Mouse (Mus musculus) spleen, adult 12 weeks (tissue): ENCODE results near the gene Aqp11.
A peak's percentile ranks its signal among the peaks of the same experiment; 100 is the strongest.

Experiments used
- DNase-seq: peaks from one replicate; pipeline ENCODE4 v3.0.0; 2022; ENCODE audit warnings: low spot score

The Aqp11 gene

GRCm38 (mm10) chr7:97737638-97738456 lies at the start of gene Aqp11:
Gene Aqp11, minus strand, starts transcription at chr7:97738289.
- peak; percentile 78 for DNase-seq

GRCm38 (mm10) chr7:97783523-97783922 lies 45.4 kb upstream of the Aqp11 start:
- DNase-seq = no peak

DNA sequence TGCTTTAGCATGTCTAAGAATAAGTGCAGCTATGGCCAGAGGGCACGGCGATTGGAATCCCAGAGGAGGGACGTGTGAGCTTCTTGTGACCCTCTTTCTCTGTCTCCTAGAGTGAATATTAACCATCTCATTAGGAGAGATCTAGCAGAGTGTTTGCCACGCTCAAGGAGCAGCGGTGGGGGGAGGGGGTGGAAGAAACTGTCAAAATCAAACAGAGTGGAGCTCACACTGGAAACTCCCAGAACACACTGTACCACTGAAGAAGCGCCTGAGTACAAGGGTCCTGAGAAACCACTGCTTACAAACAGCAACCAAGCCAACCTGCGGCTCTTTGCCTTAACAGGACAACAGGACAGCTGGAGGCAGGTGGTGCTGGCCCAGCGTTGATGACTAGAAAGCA lies 43.4 kb upstream of the Aqp11 start:
- no peak for DNase-seq

GRCm38 (mm10) chr7:97780815-97781214 lies 42.7 kb upstream of the Aqp11 start:
- DNase-seq = no peak

DNA sequence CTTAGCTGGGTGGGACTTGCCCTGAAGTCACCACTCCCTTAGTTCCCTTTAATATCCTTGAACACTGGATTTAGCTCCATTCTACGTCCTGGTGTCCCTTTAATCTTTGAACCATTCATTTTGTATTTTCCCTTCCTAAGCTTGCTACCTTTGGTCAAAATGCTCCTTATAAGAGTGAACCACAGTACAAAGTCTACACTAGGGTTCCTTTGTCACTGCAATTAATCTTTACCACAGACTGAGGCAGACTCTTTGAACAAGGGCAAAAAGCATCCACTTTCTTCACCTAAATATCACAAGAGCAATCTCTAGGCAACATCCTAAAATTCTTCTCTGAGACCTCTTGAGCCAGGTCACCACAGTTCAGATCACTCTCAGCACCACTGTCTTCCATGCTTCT lies 42.1 kb upstream of the Aqp11 start:
- no peak for DNase-seq

GRCm38 (mm10) chr7:97777191-97777590 lies 39.1 kb upstream of the Aqp11 start:
- DNase-seq = no peak

GRCm38 (mm10) chr7:97775923-97776322 lies 37.8 kb upstream of the Aqp11 start:
- no peak for DNase-seq

GRCm38 (mm10) chr7:97775380-97775779 lies 37.3 kb upstream of the Aqp11 start:
- no peak for DNase-seq

GRCm38 (mm10) chr7:97770841-97771620 lies 32.9 kb upstream of the Aqp11 start:
- no peak for DNase-seq

- no peak for DNase-seq
Observed at GRCm38 (mm10) chr7:97769020-97769419, 30.9 kb upstream of the Aqp11 start.

DNA sequence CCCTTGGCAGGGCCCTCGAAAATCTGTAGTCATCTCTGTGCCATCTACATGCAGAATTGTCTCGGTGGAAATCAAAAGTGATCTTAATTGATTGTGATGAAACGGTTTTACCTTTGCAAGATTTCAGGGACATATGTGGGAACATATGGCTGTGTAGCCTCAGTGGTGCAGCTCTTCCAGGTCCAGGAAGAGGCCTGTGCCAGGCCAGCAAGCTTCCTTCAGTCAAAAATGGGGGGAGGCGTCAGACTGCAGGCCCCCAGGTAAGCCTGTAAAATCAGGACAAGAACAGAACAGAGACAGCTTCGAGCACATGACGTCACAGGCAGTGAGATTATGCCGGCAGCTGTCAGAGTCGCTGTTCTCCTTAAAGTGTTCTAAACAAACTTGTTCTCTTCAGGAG lies 29.8 kb upstream of the Aqp11 start:
- no peak for DNase-seq

DNA sequence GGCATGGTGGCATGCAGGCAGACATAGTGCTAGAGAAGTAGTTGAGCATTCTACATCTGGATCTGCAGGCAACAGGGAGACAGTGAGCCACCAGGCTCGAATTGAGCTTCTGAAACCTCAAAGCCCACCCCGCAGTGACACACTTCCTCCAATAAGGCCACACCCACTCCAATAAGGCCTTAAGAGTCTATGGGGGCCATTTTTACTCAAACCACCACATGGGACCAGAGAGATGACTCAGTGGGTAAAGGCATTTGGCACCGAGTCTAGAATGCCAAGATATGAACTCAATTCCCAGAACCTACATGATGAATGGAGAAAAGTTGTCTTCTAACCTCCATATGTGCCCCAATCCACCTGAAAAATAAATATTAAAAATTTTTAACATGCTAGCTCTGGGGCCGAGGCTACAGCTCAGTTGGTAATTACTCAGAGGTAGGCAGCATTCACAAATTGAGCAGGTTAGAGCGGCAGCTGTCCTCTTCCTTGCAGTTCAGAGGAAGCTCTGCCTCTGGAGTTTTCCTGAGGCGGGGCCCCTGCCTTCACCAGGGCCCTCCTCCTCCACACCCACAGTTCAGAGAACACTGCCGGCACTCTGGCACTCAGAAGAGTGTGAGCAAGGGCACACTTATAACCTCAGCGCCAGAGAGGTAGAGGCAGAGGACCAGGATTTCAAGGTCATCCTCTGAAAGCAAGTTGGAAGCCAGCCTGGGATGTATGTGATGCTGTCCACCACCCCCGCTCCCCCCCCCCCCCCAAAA lies 28.5 kb upstream of the Aqp11 start:
- DNase-seq = no peak

DNA sequence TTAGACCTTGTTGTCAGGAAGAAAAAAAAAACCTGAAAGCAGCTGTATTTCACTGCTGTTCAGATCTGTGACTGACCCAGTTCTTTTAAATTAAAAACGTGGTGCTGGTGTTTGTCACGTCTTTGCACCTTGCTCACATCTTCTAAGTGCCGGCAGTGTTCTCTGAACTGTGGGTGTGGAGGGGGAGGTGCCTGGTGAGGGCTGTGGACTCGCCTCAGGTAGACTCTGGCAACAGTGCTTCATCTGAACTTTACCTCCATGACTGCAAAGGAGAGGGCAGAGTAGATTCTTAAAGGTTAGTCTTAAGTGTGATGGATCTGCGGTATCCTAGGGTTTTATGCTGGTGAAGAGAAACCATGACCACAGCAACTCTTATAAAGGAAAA lies 27.9 kb upstream of the Aqp11 start:
- DNase-seq = no peak

DNA sequence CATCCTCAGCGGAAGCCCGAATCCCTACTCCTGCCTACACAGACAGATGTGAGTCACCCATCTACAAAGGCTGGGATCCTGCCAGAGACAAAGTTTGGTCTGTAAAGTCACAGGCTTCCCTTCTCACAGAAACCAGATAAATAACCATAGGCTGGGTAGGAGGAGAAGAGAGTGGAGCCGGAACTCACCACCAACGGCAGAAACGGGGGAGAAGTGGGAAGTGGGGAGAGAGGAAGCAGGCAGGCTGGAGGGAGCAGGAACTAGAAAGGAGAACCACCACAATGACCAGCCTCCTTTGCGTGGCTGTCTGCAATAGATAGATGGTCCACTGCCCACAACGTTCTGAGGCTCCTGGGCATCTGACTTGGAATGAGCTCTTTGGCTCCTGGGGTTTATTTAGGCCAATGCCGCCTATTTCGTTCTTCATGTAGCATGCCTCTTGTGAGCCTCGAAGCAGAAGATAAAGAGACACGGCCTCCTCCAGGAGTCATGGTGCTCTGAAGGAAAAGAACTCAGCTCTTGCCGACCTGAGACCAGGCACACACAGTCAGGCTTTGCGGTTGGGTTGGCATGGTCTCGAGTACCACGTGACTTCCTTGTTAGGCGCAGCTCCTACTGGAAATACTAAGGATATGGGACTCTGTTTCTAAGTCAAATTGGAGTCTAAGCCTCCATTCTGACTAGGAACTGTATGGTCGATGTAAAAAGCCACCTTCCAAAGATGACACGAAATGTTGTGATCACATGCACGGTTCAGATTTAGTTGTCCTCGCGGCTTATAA lies 27.3 kb upstream of the Aqp11 start:
- no peak for DNase-seq

DNA sequence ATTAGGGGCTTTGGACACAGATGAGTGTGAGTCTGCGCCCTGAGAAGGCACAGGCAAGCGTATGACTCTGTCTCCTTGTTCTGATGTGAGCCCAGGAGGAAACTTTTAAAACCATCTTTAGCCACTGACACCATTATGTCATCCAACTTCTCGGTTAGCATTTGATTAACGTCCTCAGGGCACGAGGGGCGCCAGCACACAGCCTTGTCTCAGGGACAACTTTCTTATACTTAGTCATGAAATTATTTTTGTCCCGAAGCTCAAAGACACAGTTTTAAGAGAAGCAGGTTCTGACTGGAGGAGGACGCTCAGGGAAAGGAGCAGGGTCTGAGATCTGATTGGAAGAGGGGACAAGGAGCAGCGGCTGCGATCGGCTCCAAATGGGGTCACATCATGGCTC lies 26.5 kb upstream of the Aqp11 start:
- no peak for DNase-seq

DNA sequence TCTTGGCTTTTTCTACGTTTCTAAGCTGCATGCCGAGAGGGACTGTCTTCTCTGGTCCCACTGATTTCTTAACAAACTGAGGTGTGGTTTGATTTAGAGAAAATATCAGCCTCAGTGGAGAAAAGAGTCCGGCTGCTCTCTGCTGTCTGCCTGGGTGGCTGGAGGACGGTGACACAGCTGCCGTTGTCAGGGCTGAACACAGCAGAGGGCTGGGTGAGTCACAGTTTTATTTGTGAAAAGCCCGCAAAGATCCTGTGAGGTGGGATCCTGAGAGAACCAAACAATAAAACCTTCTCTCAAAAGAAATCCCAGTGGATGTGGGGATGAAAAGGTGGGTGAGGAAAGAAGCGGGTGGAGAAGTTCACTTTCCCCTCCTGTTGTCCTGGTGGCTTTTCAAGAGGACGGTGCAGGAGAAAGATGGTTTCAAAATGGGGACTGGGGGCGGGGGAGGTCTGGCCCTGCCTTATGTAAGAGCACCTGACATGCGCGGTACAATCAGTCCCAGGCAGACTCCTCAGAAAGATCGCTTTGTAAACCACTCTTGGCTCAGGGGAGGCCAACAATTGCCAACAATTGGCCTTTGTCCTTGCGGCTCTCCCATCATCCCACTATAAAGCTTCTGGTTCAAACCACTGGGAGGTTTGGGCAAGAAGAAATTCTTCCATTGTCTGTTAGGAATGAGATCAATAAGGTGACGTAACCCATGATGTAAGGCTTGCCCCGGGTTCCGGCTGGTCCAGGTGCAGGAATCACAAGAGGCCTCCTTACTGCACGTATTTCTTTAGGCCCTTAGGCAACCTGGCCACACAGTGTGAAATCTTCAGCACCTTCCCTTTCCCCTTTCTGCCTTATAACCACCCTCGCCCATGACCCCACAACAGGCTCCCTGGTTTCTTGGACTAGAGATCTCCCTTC lies 19.1 kb upstream of the Aqp11 start:
- no peak for DNase-seq

GRCm38 (mm10) chr7:97749207-97750190 lies 11.4 kb upstream of the Aqp11 start:
- DNase-seq = peak; percentile 47

- peak; percentile 21 for DNase-seq
Observed at GRCm38 (mm10) chr7:97748527-97749206, 10.6 kb upstream of the Aqp11 start.
